Mouse (Mus musculus) liver, adult 2 months (tissue): ENCODE measurements around the gene Tyrp1.
A peak's percentile ranks its signal among the peaks of the same experiment; 100 is the strongest.

Experiments used
- CTCF ChIP-seq: fragments of 200-500 bp; IDR thresholded peaks from 2 replicates; pipeline ENCODE4 v1.5.1; 2011; ENCODE audit warnings: low read depth, low read length, control low read depth
- POLR2A ChIP-seq: fragments of 200-500 bp; IDR thresholded peaks from 2 replicates; pipeline ENCODE4 v1.6.1; 2011; ENCODE audit warnings: low read length, control low read depth; ENCODE audit not compliant: insufficient read depth; ENCODE audit errors: extremely low read depth

DNA sequence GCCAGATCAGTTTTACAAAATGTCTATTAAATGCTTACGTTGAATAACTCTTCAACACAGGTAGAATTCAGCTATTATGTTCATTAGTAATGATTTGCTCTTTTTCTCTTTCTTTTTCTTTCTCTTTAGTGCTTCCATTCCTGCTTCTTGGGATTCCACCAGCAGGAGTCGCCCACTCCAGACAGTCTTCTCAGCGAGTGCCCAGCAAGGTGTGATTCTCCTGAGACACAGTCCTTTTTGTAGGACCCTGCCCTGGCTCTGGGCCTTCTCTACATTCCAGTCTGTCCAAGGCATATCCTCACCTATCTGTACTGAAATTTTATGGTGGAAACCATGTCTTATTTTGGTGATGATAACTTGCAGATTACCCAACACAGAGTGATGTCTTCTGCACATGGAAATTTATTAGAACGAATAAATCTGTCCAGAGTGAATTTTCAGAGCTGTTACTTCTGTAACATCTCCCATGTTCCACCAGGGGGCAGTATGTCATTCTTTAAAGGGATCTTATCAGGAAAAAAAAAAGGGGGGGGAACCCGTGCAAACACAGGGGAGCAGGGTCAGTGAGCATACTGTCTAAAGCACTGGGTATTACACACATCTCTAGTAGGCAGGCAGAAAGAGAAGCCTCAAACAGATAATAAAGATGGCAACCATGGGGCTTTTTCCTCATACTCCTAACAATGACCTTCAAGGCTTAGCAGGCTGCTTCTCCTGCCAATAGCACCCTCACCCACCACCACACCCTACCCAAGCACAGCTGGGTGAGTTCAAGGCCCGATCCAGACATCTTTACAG is 39.1 kb downstream of the Tyrp1 start:
- TF ChIP-seq CTCF (peak; percentile 38; the same call in 1 of the 2 replicates), POLR2A (no peak)
